Mouse (Mus musculus) neural tube, embryonic 14.5 days (tissue): ENCODE measurements around the gene Vsnl1. TPM values are rescaled to one million over a fixed set of nuclear protein-coding genes. Genes with fewer than 3 reads are reported as not detected.

Experiments used
- ATAC-seq: fragments of 200-750 bp; cut with Nextera tagmentation; 2 replicates; pipeline ENCODE4 v1.8.0; 2017; ENCODE audit warnings: low read depth, mild to moderate bottlenecking, moderate TSS enrichment, moderate library complexity
- H3K27ac ChIP-seq: fragments of 300-500 bp; sonication (generic); 2 replicates; pipeline ENCODE4 v1.5.1; 2014; ENCODE audit warnings: low read depth, mild to moderate bottlenecking, control low read depth, low read length, moderate library complexity, mixed read lengths
- H3K27me3 ChIP-seq: fragments of 300-500 bp; sonication (generic); 2 replicates; pipeline ENCODE4 v1.6.1; 2014; ENCODE audit warnings: low read length; ENCODE audit not compliant: control insufficient read depth, insufficient read depth
- H3K36me3 ChIP-seq: fragments of 300-500 bp; sonication (generic); 2 replicates; pipeline ENCODE4 v1.6.1; 2014; ENCODE audit warnings: low read length, mixed read lengths; ENCODE audit not compliant: control insufficient read depth, insufficient read depth
- H3K4me1 ChIP-seq: fragments of 300-500 bp; sonication (generic); 2 replicates; pipeline ENCODE4 v1.6.1; 2014; ENCODE audit warnings: low read length; ENCODE audit not compliant: control insufficient read depth, insufficient read depth
- H3K4me2 ChIP-seq: fragments of 300-500 bp; sonication (generic); 2 replicates; pipeline ENCODE4 v1.6.1; 2014; ENCODE audit warnings: mild to moderate bottlenecking, low read depth, low read length, control low read depth
- H3K4me3 ChIP-seq: fragments of 300-500 bp; sonication (generic); 2 replicates; pipeline ENCODE4 v1.5.1; 2014; ENCODE audit warnings: low read depth, low read length, control low read depth, mixed read lengths
- H3K9ac ChIP-seq: fragments of 300-500 bp; sonication (generic); replicated peaks from 2 replicates; pipeline ENCODE4 v1.6.1; 2014; ENCODE audit warnings: low read depth, mild to moderate bottlenecking, control low read depth, low read length, mixed read lengths
- H3K9me3 ChIP-seq: fragments of 300-500 bp; sonication (generic); 2 replicates; pipeline ENCODE4 v1.6.1; 2016; ENCODE audit warnings: low read length; ENCODE audit not compliant: control insufficient read depth
- WGBS: fragments of 180-500 bp; shearing (Covaris S2); extraction: QIAGEN DNeasy Blood & Tissue Kit; methylation state at CpG from one replicate; pipeline ENCODE4 v1.1.7; 2014; 5-methylcytosine and 5-hydroxymethylcytosine counted together
- microRNA-seq: library from miRNA; unstranded; fragments of <30 nt; microRNA quantifications from one replicate; pipeline ENCODE4, GENCODE M21; 2016
- polyA plus RNA-seq: library from polyadenylated mRNA; unstranded; fragments of >200 nt; fragmentation: Nextera tagmentation; extraction: Ambion mirVana; gene quantifications from 2 replicates; pipeline ENCODE4 v1.2.1, GENCODE M21; 2014

Gene Vsnl1
- polyA plus RNA-seq, 1 experiment from 2014 or later, result 197 TPM

- ATAC-seq, result no peak
- H3K27ac ChIP-seq, result no peak overlapping the region
- H3K4me2 ChIP-seq, result no peak overlapping the region
- H3K36me3 ChIP-seq, result peaks cover 20% of the 10 kb centered on the region
- no peak overlapping the region for H3K9ac ChIP-seq
- no peak overlapping the region for H3K4me3 ChIP-seq
- no peaks in the 10 kb centered on the region for H3K4me1 ChIP-seq
- H3K9me3 ChIP-seq, result no peaks in the 10 kb centered on the region
- WGBS, result 97% methylated on average over 6 of the region's 6 CpGs
- H3K27me3 ChIP-seq, result no peaks in the 10 kb centered on the region
These were observed 159.2 kb downstream of the Vsnl1 start for GRCm38 (mm10) chr12:11277207-11277606.

DNA sequence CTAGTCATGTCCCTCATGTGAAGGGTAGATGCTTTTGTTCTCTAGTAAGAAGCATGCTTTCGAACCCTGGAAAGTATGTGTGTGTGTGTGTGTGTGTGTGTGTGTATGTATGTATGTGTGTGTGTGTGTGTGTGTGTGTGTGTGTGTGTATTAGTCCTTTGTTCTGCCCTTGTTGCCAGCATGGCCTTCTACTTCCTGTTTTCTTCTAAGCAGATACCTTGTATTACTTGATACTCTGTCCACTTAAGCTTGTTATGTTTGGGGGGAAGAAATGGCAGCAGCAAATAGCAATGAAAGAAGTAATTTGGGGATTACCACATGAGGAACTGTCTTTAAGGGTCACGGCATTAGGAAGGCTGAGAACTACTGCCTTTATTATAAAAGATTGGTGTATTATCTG, 159.8 kb downstream of the Vsnl1 start:
- Histone ChIP-seq H3K9me3 (no peaks in the 10 kb centered on the region), H3K4me3 (no peak overlapping the region), H3K36me3 (peaks cover 22% of the 10 kb centered on the region), H3K27me3 (no peaks in the 10 kb centered on the region), H3K27ac (no peak overlapping the region), H3K4me1 (no peaks in the 10 kb centered on the region), H3K9ac (no peak overlapping the region), H3K4me2 (no peak overlapping the region)
- 97% methylated on average over 2 of the region's 2 CpGs for WGBS
- no peak for ATAC-seq

Small RNA genes within 50 kb of the gene (microRNA-seq; reads per million reads assigned to microRNA genes)
- not detected for gene Mir7675

Other genes with a start within 250 kb of the Vsnl1 start
- not detected in 2 replicates for gene Msgn1, start 227.6 kb downstream of the Vsnl1 start, polyA plus RNA-seq
- gene Gen1, start 170.8 kb downstream of the Vsnl1 start, polyA plus RNA-seq, result 1.1 and 1.6 TPM in 2 replicates
- 91.7 and 96.9 TPM in 2 replicates for gene Smc6, start 170.7 kb downstream of the Vsnl1 start, polyA plus RNA-seq
- gene Rad51ap2, start 19.5 kb upstream of the Vsnl1 start, polyA plus RNA-seq, result 0.48 and 0.67 TPM in 2 replicates